Mouse (Mus musculus): ENCODE measurements around the gene Wnt9b. TPM values are rescaled to one million over a fixed set of nuclear protein-coding genes. Genes with fewer than 3 reads are reported as not detected.
A peak's percentile ranks its signal among the peaks of the same experiment; 100 is the strongest.

Wnt9b gene
- polyA plus RNA-seq, 1 experiment from 2014 or later = 2.5 TPM

DNA sequence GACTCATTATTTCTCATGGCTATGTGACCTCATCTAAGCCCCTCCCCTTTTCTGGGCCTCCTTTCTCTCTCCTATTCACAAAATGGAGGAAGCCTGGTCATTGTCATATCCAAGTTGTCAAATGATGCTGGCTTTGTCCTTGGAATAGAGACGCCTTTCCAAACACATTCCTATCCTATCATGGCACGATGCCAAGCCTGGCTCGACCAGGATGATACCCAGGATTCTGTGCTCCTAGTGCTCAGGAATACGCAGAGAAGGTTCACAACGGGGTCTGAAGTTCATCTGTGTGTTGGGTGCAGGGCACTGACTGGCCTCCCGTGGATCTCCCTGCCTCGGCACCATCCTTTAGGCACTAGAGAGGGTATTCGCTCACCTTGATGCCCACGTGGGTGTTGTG is 18.0 kb downstream of the Wnt9b start:
- ATAC-seq (ENCODE audit: insufficient number of reproducible peaks, low FRiP score) = no peak
- Histone ChIP-seq H3K4me1 (replicated peaks) (peaks cover 19% of the 10 kb centered on the region), H3K9me3 (replicated peaks) (no peaks in the 10 kb centered on the region), H3K4me3 (no peak overlapping the region), H3K4me2 (no peak overlapping the region), H3K27me3 (replicated peaks) (peaks cover 18% of the 10 kb centered on the region), H3K9ac (no peak overlapping the region), H3K36me3 (no peaks in the 10 kb centered on the region), H3K27ac (ENCODE audit: poor library complexity, severe bottlenecking) (no peak overlapping the region)
- 68% methylated on average over 9 of the region's 9 CpGs for WGBS

GRCm38 (mm10) chr11:103729282-103729985 is 20.2 kb downstream of the Wnt9b start:
- H3K9ac ChIP-seq = no peak overlapping the region
- peaks cover 18% of the 10 kb centered on the region for H3K27me3 ChIP-seq (replicated peaks)
- no peak overlapping the region for H3K27ac ChIP-seq (ENCODE audit: poor library complexity, severe bottlenecking)
- no peak overlapping the region for H3K4me3 ChIP-seq
- no peak for ATAC-seq (ENCODE audit: insufficient number of reproducible peaks, low FRiP score)
- 74% methylated on average over 9 of the region's 9 CpGs for WGBS
- no peak overlapping the region for H3K4me2 ChIP-seq
- no peaks in the 10 kb centered on the region for H3K36me3 ChIP-seq
- H3K9me3 ChIP-seq (replicated peaks) = no peaks in the 10 kb centered on the region
- peaks cover 19% of the 10 kb centered on the region for H3K4me1 ChIP-seq (replicated peaks)

DNA sequence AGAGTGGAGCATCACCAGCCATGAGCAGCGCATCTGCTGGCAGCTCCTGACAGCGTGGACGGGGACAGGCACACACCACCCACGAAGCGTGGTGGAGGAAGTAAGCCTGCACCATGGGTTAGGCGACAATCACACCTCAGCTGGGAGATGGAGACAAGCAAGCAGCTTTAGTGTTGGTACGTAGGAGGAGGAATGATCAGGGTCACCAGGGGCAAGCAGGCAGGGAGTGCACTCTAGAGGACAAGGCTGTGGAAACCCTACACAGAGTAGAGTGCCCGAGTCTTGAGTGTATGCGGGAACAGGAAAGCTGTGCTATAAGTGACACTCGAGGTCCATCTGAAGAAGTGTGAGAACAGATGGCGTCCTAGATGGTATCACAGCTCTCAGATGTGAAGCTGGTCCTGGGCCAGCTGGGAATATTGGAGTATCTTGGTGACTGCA is 25.3 kb downstream of the Wnt9b start:
- Histone ChIP-seq H3K4me1 (replicated peaks) (peaks cover 10% of the 10 kb centered on the region), H3K27ac (ENCODE audit: poor library complexity, severe bottlenecking) (no peak overlapping the region)

DNA sequence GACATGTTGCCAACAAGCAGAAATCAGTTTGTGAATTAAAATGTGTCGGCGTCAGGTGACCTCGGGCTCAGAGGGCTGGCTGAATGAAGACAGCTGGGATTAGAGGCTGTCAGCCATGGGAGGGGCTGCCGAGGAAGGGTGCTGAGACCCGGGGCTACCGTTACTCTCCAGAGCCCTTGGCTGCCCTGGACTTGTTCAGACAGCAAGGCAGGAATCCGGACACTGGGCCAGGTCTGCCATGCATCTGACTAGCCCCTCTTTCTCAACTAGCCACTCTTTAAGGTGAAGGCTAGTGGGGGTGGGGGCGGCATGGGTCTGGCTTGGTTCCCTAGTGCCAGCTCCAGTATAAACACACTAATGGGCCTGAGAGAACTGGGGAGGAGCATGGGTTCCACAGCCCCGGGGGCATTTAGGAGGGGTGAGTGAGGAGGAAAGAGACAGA is 27.6 kb downstream of the Wnt9b start:
- Histone ChIP-seq H3K4me2 (peak overlapping the region; percentile 71), H3K27me3 (replicated peaks) (no peaks in the 10 kb centered on the region), H3K4me3 (peak overlapping the region; percentile 28), H3K9ac (peak overlapping the region; percentile 61; the same call in 1 of the 2 replicates), H3K27ac (ENCODE audit: poor library complexity, severe bottlenecking) (no peak overlapping the region), H3K36me3 (no peaks in the 10 kb centered on the region), H3K4me1 (replicated peaks) (peaks cover 10% of the 10 kb centered on the region), H3K9me3 (replicated peaks) (no peaks in the 10 kb centered on the region)
- WGBS = 18% methylated on average over 9 of the region's 9 CpGs
- ATAC-seq (ENCODE audit: insufficient number of reproducible peaks, low FRiP score) = peak; percentile 55; the same call in 1 of the 2 replicates

More for the DNA sequence above, 25.3 kb downstream of the Wnt9b start:
- no peak overlapping the region for H3K4me2 ChIP-seq
- WGBS = 63% methylated on average over 11 of the region's 11 CpGs
- no peak for ATAC-seq (ENCODE audit: insufficient number of reproducible peaks, low FRiP score)
- H3K4me3 ChIP-seq = no peak overlapping the region
- no peak overlapping the region for H3K9ac ChIP-seq
- no peaks in the 10 kb centered on the region for H3K9me3 ChIP-seq (replicated peaks)
- no peaks in the 10 kb centered on the region for H3K36me3 ChIP-seq
- no peaks in the 10 kb centered on the region for H3K27me3 ChIP-seq (replicated peaks)

DNA sequence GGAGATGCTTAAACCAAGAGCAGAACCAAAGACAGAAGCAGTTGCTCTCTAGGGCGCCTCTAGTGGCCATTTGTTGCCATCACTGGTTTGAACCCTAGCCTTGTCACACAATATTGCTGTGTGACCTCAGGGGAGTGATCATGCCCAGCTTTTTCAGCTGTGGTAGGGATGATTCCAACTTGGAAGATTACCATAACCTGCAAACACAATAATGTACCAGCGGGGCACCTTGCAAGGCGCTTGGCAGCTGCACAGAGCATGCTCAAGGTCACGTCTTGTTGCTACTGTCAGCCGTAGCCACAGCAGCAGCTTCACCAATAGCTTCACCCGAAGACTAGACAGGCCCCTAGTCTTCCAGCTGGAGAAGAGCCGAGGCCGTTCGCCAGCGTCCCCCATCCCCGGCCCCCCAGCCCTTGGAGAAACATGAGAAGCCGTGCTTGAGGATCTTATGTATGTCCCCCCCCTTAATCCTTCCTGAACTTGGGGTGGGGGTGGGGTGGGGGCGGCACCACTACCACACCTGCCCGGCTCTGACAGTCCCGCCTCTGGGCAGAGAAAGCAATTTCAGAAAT is 28.1 kb downstream of the Wnt9b start:
- Histone ChIP-seq H3K36me3 (no peaks in the 10 kb centered on the region), H3K27me3 (replicated peaks) (no peaks in the 10 kb centered on the region), H3K4me1 (replicated peaks) (peaks cover 10% of the 10 kb centered on the region), H3K27ac (ENCODE audit: poor library complexity, severe bottlenecking) (no peak overlapping the region), H3K4me2 (peak overlapping the region; percentile 71), H3K9me3 (replicated peaks) (no peaks in the 10 kb centered on the region), H3K4me3 (peak overlapping the region; percentile 28), H3K9ac (peak overlapping the region; percentile 61; the same call in 1 of the 2 replicates)
- no peak for ATAC-seq (ENCODE audit: insufficient number of reproducible peaks, low FRiP score)
- 20% methylated on average over 15 of the region's 15 CpGs for WGBS

DNA sequence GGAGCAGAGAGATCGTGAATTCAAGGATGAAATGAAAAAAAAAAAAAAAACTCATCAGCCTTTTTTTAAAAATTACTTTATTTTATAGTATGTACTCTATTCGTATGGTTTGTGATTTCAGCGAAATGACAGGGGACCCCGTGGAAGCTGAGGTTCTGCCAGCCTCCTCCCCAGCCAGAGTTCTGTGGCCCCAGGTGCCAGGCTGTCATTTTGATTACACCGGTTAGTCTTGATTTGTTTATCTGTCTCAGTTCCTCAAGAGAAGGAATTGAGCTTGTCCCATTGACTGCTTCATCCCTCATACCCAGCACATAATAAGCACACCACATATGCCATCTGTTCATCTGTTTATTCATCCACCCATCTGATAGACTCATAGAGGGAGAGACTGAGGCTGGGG is 30.2 kb downstream of the Wnt9b start:
- H3K36me3 ChIP-seq = no peaks in the 10 kb centered on the region
- H3K4me3 ChIP-seq = no peak overlapping the region
- no peaks in the 10 kb centered on the region for H3K27me3 ChIP-seq (replicated peaks)
- no peak for ATAC-seq (ENCODE audit: insufficient number of reproducible peaks, low FRiP score)
- H3K4me1 ChIP-seq (replicated peaks) = peaks cover 10% of the 10 kb centered on the region
- H3K27ac ChIP-seq (ENCODE audit: poor library complexity, severe bottlenecking) = no peak overlapping the region
- H3K4me2 ChIP-seq = no peak overlapping the region
- 78% methylated on average over 5 of the region's 5 CpGs for WGBS
- H3K9me3 ChIP-seq (replicated peaks) = no peaks in the 10 kb centered on the region
- H3K9ac ChIP-seq = no peak overlapping the region

- Histone ChIP-seq H3K4me3 (no peak overlapping the region), H3K27me3 (replicated peaks) (0 out of 2 replicates have a peak, but pooled peaks cover 7% of the 10 kb centered on the region), H3K9me3 (replicated peaks) (no peaks in the 10 kb centered on the region), H3K36me3 (no peaks in the 10 kb centered on the region), H3K9ac (no peak overlapping the region), H3K4me2 (no peak overlapping the region), H3K4me1 (replicated peaks) (peaks cover 8% of the 10 kb centered on the region), H3K27ac (ENCODE audit: poor library complexity, severe bottlenecking) (no peak overlapping the region)
- no peak for ATAC-seq (ENCODE audit: insufficient number of reproducible peaks, low FRiP score)
- WGBS = 38% methylated on average over 9 of the region's 9 CpGs
Observed at GRCm38 (mm10) chr11:103716971-103717370, 32.6 kb downstream of the Wnt9b start.

GRCm38 (mm10) chr11:103714074-103714473 is 35.5 kb downstream of the Wnt9b start:
- no peaks in the 10 kb centered on the region for H3K36me3 ChIP-seq
- no peak overlapping the region for H3K4me3 ChIP-seq
- no peak overlapping the region for H3K4me2 ChIP-seq
- H3K27ac ChIP-seq (ENCODE audit: poor library complexity, severe bottlenecking) = no peak overlapping the region
- H3K4me1 ChIP-seq (replicated peaks) = peaks cover 5% of the 10 kb centered on the region; the same call in 1 of the 2 replicates
- WGBS = 85% methylated on average over 2 of the region's 2 CpGs
- ATAC-seq (ENCODE audit: insufficient number of reproducible peaks, low FRiP score) = no peak
- no peaks in the 10 kb centered on the region for H3K9me3 ChIP-seq (replicated peaks)
- 0 out of 2 replicates have a peak, but pooled peaks cover 7% of the 10 kb centered on the region for H3K27me3 ChIP-seq (replicated peaks)
- no peak overlapping the region for H3K9ac ChIP-seq

DNA sequence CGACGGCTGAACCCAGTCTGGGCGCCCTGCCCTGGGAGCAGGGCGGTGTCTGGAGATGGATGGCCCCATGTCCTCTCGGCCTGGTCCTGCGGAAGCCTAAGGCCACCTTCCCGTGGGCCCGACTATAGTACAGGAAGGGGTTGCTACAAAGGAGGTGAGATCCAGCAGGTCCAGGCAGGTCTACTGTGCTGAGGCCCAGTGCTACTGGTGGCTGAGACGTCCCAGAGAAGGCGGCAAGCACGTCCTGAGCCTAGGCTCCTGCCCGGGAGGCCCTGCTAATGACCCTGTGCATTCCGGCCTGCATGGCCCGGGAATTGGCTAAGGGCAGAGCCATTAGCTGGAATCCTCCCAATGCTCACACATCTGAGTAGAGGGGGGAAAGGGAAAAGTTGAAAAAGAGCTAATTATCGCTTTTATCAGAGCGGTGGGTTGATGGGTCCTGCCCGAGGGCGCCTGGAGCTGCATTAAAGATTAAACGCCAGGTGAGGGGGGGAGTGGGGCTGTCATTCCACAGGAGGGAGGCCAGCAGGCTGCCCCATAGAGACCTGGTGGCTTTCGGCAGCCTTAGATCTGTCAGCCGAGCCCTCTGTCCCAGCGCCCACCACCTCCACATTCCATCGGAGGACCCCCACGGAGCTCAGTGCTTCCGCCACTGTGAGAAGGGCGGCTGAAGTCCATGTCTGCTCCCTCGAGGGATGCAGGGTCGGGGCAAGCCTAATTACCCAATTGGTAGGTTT is 37.6 kb downstream of the Wnt9b start:
- Histone ChIP-seq H3K4me3 (no peak overlapping the region), H3K36me3 (no peaks in the 10 kb centered on the region), H3K4me1 (replicated peaks) (0 out of 2 replicates have a peak, but pooled peaks cover 7% of the 10 kb centered on the region), H3K27ac (ENCODE audit: poor library complexity, severe bottlenecking) (no peak overlapping the region), H3K4me2 (no peak overlapping the region), H3K9me3 (replicated peaks) (no peaks in the 10 kb centered on the region), H3K9ac (no peak overlapping the region), H3K27me3 (replicated peaks) (0 out of 2 replicates have a peak, but pooled peaks cover 7% of the 10 kb centered on the region)
- ATAC-seq (ENCODE audit: insufficient number of reproducible peaks, low FRiP score) = no peak
- WGBS = 44% methylated on average over 28 of the region's 28 CpGs

- no peaks in the 10 kb centered on the region for H3K36me3 ChIP-seq
- 0 out of 2 replicates have a peak, but pooled peaks cover 7% of the 10 kb centered on the region for H3K27me3 ChIP-seq (replicated peaks)
- H3K27ac ChIP-seq (ENCODE audit: poor library complexity, severe bottlenecking) = no peak overlapping the region
- H3K4me2 ChIP-seq = no peak overlapping the region
- H3K4me3 ChIP-seq = no peak overlapping the region
- H3K4me1 ChIP-seq (replicated peaks) = 0 out of 2 replicates have a peak, but pooled peaks cover 7% of the 10 kb centered on the region
- ATAC-seq (ENCODE audit: insufficient number of reproducible peaks, low FRiP score) = no peak
- WGBS = 65% methylated on average over 1 of the region's 1 CpGs
- H3K9me3 ChIP-seq (replicated peaks) = no peaks in the 10 kb centered on the region
- no peak overlapping the region for H3K9ac ChIP-seq
Observed at GRCm38 (mm10) chr11:103709982-103710381, 39.6 kb downstream of the Wnt9b start.

DNA sequence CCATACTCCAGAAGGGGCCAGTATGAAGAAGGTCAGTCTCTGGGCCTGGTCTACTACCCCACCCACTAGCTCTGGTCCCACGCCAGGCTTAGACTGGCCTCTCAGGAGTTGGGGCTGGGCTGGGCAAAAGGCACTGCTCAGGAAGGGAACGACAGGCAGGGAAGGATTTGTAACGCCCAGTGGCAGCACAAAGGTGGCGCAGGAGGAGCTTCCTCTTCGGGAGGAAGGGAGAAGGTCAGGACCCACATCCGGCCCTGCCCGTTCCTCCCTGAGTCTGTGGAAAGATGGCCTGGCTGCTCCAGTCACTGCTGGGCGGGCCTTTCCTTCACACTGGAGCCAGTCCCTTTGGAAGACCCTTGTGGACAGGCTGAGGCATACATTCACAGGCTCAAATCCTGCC is 42.6 kb downstream of the Wnt9b start:
- Histone ChIP-seq H3K4me3 (no peak overlapping the region), H3K36me3 (peaks cover 9% of the 10 kb centered on the region; the same call in 1 of the 2 replicates), H3K4me1 (replicated peaks) (0 out of 2 replicates have a peak, but pooled peaks cover 6% of the 10 kb centered on the region), H3K27me3 (replicated peaks) (no peaks in the 10 kb centered on the region), H3K9ac (no peak overlapping the region), H3K27ac (ENCODE audit: poor library complexity, severe bottlenecking) (0 out of 2 replicates have a peak overlapping the region, but pooled peaks have one; percentile 17), H3K4me2 (no peak overlapping the region), H3K9me3 (replicated peaks) (no peaks in the 10 kb centered on the region)
- peak; percentile 82 for ATAC-seq (ENCODE audit: insufficient number of reproducible peaks, low FRiP score)
- WGBS = 48% methylated on average over 8 of the region's 8 CpGs

Data from heart, embryonic 12.5 days (tissue).